Mouse (Mus musculus): Measurements from ENCODE around the gene Il12rb1. TPM values are rescaled to one million over a fixed set of nuclear protein-coding genes. Genes with fewer than 3 reads are reported as not detected.
A peak's percentile ranks its signal among the peaks of the same experiment; 100 is the strongest.

Gene Il12rb1
- polyA plus RNA-seq, 1 experiment = 5.4 TPM

GRCm38 (mm10) chr8:70768956-70769355, 39.3 kb upstream of the Il12rb1 start:
- Histone ChIP-seq H3K27ac (ENCODE audit: insufficient read depth, low read depth, low read length) (0 out of 2 replicates have a peak overlapping the region, but pooled peaks have one; percentile 45), H3K36me3 (ENCODE audit: control insufficient read depth, insufficient read depth, low read length) (peaks cover 26% of the 10 kb centered on the region), H3K27me3 (ENCODE audit: control insufficient read depth, insufficient read depth, low read length) (no peaks in the 10 kb centered on the region), H3K4me1 (ENCODE audit: control insufficient read depth, insufficient read depth, insufficient read length, low read length) (peaks cover 40% of the 10 kb centered on the region), H3K4me3 (ENCODE audit: low read depth, low read length) (no peak overlapping the region)
- WGBS = 79% methylated on average over 16 of the region's 16 CpGs
- no peak for TF ChIP-seq POLR2A (IDR thresholded peaks at IDR 0.05; ENCODE audit: low read depth, low read length)
- no peak for TF ChIP-seq CTCF (IDR thresholded peaks at IDR 0.05; ENCODE audit: extremely low read depth, insufficient read length, insufficient replicate concordance, low read depth, low read length)

- Histone ChIP-seq H3K4me1 (ENCODE audit: control insufficient read depth, insufficient read depth, insufficient read length, low read length) (peaks cover 43% of the 10 kb centered on the region), H3K4me3 (ENCODE audit: low read depth, low read length) (no peak overlapping the region), H3K36me3 (ENCODE audit: control insufficient read depth, insufficient read depth, low read length) (peaks cover 26% of the 10 kb centered on the region), H3K27me3 (ENCODE audit: control insufficient read depth, insufficient read depth, low read length) (no peaks in the 10 kb centered on the region), H3K27ac (ENCODE audit: insufficient read depth, low read depth, low read length) (no peak overlapping the region)
- TF ChIP-seq POLR2A (IDR thresholded peaks at IDR 0.05; ENCODE audit: low read depth, low read length) (no peak), CTCF (IDR thresholded peaks at IDR 0.05; ENCODE audit: extremely low read depth, insufficient read length, insufficient replicate concordance, low read depth, low read length) (peak; percentile 100)
- 5% methylated on average over 26 of the region's 26 CpGs for WGBS
Observed at GRCm38 (mm10) chr8:70769359-70769758, 38.9 kb upstream of the Il12rb1 start.

- 83% methylated on average over 12 of the region's 12 CpGs for WGBS
- Histone ChIP-seq H3K36me3 (ENCODE audit: control insufficient read depth, insufficient read depth, low read length) (peaks cover 26% of the 10 kb centered on the region), H3K27me3 (ENCODE audit: control insufficient read depth, insufficient read depth, low read length) (no peaks in the 10 kb centered on the region), H3K4me3 (ENCODE audit: low read depth, low read length) (no peak overlapping the region), H3K4me1 (ENCODE audit: control insufficient read depth, insufficient read depth, insufficient read length, low read length) (peaks cover 42% of the 10 kb centered on the region), H3K27ac (ENCODE audit: insufficient read depth, low read depth, low read length) (no peak overlapping the region)
- TF ChIP-seq CTCF (IDR thresholded peaks at IDR 0.05; ENCODE audit: extremely low read depth, insufficient read length, insufficient replicate concordance, low read depth, low read length) (no peak), POLR2A (IDR thresholded peaks at IDR 0.05; ENCODE audit: low read depth, low read length) (no peak)
Observed at GRCm38 (mm10) chr8:70769858-70770257, 38.4 kb upstream of the Il12rb1 start.

GRCm38 (mm10) chr8:70770748-70771147, 37.5 kb upstream of the Il12rb1 start:
- 95% methylated on average over 13 of the region's 13 CpGs for WGBS
- H3K36me3 ChIP-seq (ENCODE audit: control insufficient read depth, insufficient read depth, low read length) = peaks cover 26% of the 10 kb centered on the region
- TF ChIP-seq CTCF (IDR thresholded peaks at IDR 0.05; ENCODE audit: extremely low read depth, insufficient read length, insufficient replicate concordance, low read depth, low read length) = no peak
- TF ChIP-seq POLR2A (IDR thresholded peaks at IDR 0.05; ENCODE audit: low read depth, low read length) = no peak

DNA sequence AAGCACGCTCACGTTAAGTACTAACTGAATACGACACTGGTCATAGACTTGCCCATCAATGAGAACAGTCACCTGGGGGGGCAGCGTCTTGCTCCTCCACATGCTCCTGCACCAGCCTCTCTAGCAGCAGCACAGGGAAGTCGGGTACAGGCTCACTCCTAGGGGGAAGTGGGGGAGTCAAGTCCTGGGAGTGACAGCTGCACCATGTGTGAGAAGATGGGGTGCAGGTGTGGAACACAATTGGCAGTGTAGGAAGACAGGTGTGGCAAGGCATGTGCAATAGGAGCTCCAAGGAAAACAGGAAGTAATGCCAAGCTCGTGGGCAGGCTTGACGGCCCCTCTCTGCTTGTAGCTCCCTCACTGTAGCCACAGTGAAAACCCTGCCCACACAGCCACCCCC, 37.0 kb upstream of the Il12rb1 start:
- H3K4me1 ChIP-seq (ENCODE audit: control insufficient read depth, insufficient read depth, insufficient read length, low read length) = peaks cover 45% of the 10 kb centered on the region
- peaks cover 26% of the 10 kb centered on the region for H3K36me3 ChIP-seq (ENCODE audit: control insufficient read depth, insufficient read depth, low read length)
- no peak overlapping the region for H3K27ac ChIP-seq (ENCODE audit: insufficient read depth, low read depth, low read length)
- H3K4me3 ChIP-seq (ENCODE audit: low read depth, low read length) = no peak overlapping the region
- 71% methylated on average over 7 of the region's 7 CpGs for WGBS
- TF ChIP-seq POLR2A (IDR thresholded peaks at IDR 0.05; ENCODE audit: low read depth, low read length) (no peak), CTCF (IDR thresholded peaks at IDR 0.05; ENCODE audit: extremely low read depth, insufficient read length, insufficient replicate concordance, low read depth, low read length) (no peak)
- no peaks in the 10 kb centered on the region for H3K27me3 ChIP-seq (ENCODE audit: control insufficient read depth, insufficient read depth, low read length)

More at GRCm38 (mm10) chr8:70770748-70771147, 37.5 kb upstream of the Il12rb1 start:
- Histone ChIP-seq H3K4me3 (ENCODE audit: low read depth, low read length) (no peak overlapping the region), H3K4me1 (ENCODE audit: control insufficient read depth, insufficient read depth, insufficient read length, low read length) (peaks cover 42% of the 10 kb centered on the region), H3K27me3 (ENCODE audit: control insufficient read depth, insufficient read depth, low read length) (no peaks in the 10 kb centered on the region), H3K27ac (ENCODE audit: insufficient read depth, low read depth, low read length) (no peak overlapping the region)

- 92% methylated on average over 13 of the region's 13 CpGs for WGBS
- Histone ChIP-seq H3K4me1 (ENCODE audit: control insufficient read depth, insufficient read depth, insufficient read length, low read length) (peaks cover 40% of the 10 kb centered on the region), H3K36me3 (ENCODE audit: control insufficient read depth, insufficient read depth, low read length) (peaks cover 26% of the 10 kb centered on the region), H3K27me3 (ENCODE audit: control insufficient read depth, insufficient read depth, low read length) (no peaks in the 10 kb centered on the region), H3K27ac (ENCODE audit: insufficient read depth, low read depth, low read length) (no peak overlapping the region), H3K4me3 (ENCODE audit: low read depth, low read length) (no peak overlapping the region)
- TF ChIP-seq CTCF (IDR thresholded peaks at IDR 0.05; ENCODE audit: extremely low read depth, insufficient read length, insufficient replicate concordance, low read depth, low read length) (no peak), POLR2A (IDR thresholded peaks at IDR 0.05; ENCODE audit: low read depth, low read length) (no peak)
Observed at GRCm38 (mm10) chr8:70772075-70772474, 36.2 kb upstream of the Il12rb1 start.

DNA sequence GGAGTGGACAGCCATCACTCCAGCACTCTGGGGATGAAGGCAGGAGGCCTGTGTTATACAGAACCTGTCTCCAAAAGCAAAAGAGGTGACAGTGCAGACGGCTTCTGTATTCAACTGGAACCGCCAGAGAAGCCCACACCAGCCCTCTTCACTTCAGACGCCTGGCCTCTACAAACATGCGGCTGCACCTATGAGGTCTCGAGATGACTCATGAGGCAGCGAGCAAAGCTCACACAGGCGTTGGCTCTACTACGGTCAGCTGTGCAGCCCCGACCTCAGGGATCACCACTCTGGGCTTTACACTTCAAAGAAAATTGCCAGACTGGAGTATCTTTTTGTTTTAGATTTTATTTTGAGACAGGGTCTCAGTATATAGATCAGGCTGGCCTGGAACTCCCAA, 35.4 kb upstream of the Il12rb1 start:
- WGBS = 44% methylated on average over 9 of the region's 9 CpGs
- H3K4me1 ChIP-seq (ENCODE audit: control insufficient read depth, insufficient read depth, insufficient read length, low read length) = peaks cover 40% of the 10 kb centered on the region
- no peak; the same call in 1 of the 2 replicates for TF ChIP-seq POLR2A (IDR thresholded peaks at IDR 0.05; ENCODE audit: low read depth, low read length)
- no peak for TF ChIP-seq CTCF (IDR thresholded peaks at IDR 0.05; ENCODE audit: extremely low read depth, insufficient read length, insufficient replicate concordance, low read depth, low read length)
- H3K27me3 ChIP-seq (ENCODE audit: control insufficient read depth, insufficient read depth, low read length) = no peaks in the 10 kb centered on the region
- H3K27ac ChIP-seq (ENCODE audit: insufficient read depth, low read depth, low read length) = peak overlapping the region; percentile 72
- no peak overlapping the region for H3K4me3 ChIP-seq (ENCODE audit: low read depth, low read length)
- peaks cover 26% of the 10 kb centered on the region for H3K36me3 ChIP-seq (ENCODE audit: control insufficient read depth, insufficient read depth, low read length)

Measured in small intestine, adult 2 months (tissue).